Mouse (Mus musculus) cerebellum, adult 11 months (tissue): ENCODE results near the gene Ano6.

ENCODE experiments used
- DNase-seq: peaks from one replicate; pipeline ENCODE4 v3.0.0; 2022

Ano6 gene

GRCm38 (mm10) chr15:95895699-95896098 lies 105.1 kb downstream of the Ano6 start:
- no peak for DNase-seq

GRCm38 (mm10) chr15:95897653-95898052 lies 107.0 kb downstream of the Ano6 start:
- DNase-seq = no peak

DNA sequence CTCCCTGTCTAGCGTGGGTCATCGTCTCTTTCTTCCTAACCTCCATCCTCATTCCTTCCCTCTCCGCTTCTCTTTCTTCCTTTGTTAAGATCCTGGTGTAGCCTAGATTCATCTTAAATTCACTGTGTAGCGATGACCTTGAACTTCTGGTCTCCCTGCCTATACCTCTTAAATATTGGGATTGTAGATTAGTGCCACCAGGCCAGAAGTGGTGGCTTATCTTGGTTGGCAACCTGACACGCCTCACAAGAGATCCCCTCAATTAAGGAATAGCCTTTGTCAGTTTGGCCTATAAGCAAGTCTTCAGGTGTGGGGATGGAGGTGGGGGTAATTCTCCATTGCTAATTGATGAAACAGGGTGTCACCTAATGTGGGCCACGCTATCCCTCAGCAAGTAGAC lies 107.8 kb downstream of the Ano6 start:
- DNase-seq = no peak

- DNase-seq = no peak
These were observed 111.8 kb downstream of the Ano6 start for GRCm38 (mm10) chr15:95902396-95902795.

GRCm38 (mm10) chr15:95904247-95904646 lies 113.6 kb downstream of the Ano6 start:
- no peak for DNase-seq

- no peak for DNase-seq
These were observed 115.5 kb downstream of the Ano6 start for GRCm38 (mm10) chr15:95906017-95906749.

DNA sequence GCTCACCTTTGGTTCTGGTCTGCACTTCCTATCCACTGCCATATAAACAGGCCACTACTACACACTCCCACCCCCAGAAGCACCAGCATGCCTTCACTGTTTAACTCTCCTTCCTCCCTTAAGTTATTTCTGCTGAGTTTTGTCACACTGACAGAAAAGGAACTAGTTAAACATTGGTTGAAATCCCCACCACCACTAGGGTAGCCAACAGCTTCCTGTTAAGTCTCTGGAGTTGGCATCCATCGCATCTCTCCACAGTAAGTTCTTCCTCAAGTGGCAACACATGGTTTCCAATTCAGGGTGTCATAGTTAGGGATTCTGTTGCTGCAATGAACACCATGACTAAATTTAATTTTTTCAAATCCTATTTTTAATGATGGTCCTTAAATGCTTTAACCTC lies 116.2 kb downstream of the Ano6 start:
- DNase-seq = no peak

DNA sequence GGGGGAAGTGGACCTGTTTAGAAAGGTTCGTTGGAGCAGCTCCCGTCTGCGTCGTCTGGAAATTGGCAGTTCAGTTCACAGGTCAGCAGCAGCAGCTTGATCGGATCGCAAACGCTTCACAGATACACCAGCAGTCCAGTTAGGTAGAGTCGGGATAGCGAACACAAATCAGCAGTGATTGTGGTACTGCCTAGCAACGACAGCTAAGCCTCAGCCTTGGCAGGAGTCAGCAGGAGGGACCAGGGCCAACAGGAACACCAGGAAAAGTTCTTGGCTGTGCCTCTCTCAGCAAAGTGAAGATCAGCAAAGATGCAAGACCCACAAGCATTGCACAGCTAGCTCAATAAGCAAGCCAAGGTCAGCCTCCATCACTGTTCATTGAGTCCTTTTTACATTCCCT lies 116.7 kb downstream of the Ano6 start:
- no peak for DNase-seq

GRCm38 (mm10) chr15:95907909-95908308 lies 117.3 kb downstream of the Ano6 start:
- DNase-seq = no peak

GRCm38 (mm10) chr15:95910099-95910780 lies 119.6 kb downstream of the Ano6 start:
- no peak for DNase-seq

- no peak for DNase-seq
These were observed 124.3 kb downstream of the Ano6 start for GRCm38 (mm10) chr15:95914963-95915362.

- no peak for DNase-seq
These were observed 124.8 kb downstream of the Ano6 start for GRCm38 (mm10) chr15:95915477-95915876.

- no peak for DNase-seq
These were observed 126.7 kb downstream of the Ano6 start for GRCm38 (mm10) chr15:95917330-95917729.

DNA sequence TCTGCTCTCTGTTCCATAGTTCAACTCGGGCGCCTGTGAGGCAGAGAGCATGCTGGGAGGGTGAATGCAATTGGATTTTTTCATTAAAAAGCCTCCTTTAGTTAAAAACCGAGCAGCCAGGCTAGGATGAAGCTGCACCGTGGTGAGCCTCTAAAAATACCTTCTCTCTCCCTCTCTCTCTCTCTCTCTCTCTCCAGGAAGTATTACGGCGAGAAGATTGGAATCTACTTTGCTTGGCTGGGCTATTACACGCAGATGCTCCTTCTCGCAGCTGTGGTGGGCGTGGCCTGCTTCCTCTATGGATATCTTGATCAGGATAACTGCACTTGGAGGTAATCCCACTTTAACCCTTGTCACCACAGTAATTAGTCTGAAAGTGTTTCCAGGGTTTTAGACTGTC lies 129.4 kb downstream of the Ano6 start:
- no peak for DNase-seq

- no peak for DNase-seq
These were observed 130.4 kb downstream of the Ano6 start for GRCm38 (mm10) chr15:95921072-95921471.

GRCm38 (mm10) chr15:95921639-95922038 lies 131.0 kb downstream of the Ano6 start:
- DNase-seq = no peak

GRCm38 (mm10) chr15:95922558-95922957 lies 131.9 kb downstream of the Ano6 start:
- DNase-seq = no peak

- no peak for DNase-seq
These were observed 134.8 kb downstream of the Ano6 start for GRCm38 (mm10) chr15:95925334-95925986.

DNA sequence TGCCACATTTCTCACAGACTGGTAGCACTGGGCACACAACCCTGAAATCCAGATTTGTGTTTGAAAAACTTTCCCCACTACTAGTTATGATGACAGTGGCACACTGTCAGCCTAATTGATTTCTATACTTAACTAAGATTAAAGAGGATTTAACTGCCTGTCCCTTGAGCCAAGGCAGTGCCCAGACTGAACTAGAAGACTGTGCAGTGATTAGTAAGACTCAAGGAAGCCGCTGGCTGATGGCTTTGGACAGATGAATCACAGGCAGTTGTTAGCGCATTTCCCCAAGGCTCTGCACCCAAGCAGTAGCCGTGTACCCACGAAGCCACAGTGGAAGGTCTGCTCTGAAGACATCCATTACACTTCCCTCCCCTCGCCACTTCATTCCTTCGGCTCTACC lies 138.4 kb downstream of the Ano6 start:
- DNase-seq = no peak

- no peak for DNase-seq
These were observed 140.6 kb downstream of the Ano6 start for GRCm38 (mm10) chr15:95931013-95931775.

- DNase-seq = peak; percentile 11
These were observed 141.7 kb downstream of the Ano6 start for GRCm38 (mm10) chr15:95932358-95932757.

DNA sequence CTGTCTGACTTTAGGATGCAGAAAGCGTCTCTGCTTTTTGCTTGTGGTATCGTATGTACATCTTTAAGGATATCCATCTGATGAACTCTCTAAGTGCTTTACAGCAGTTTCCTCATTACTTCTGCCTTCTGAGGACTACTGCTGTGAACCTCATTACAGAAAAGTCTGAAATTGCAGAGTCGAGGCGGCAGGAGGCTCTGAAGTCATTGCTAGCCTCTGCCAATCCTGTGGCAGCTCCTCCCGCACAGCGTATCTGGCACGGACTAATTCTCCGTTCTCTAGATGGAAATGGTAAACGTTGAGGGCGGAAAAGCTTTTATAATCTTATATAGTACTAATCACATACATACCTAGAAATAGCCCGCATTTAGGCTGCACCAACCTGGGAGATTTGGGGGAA lies 144.5 kb downstream of the Ano6 start:
- no peak for DNase-seq

GRCm38 (mm10) chr15:95943470-95943869 lies 152.8 kb downstream of the Ano6 start:
- DNase-seq = no peak
